Mouse (Mus musculus) limb, embryonic 13.5 days (tissue): Measurements from ENCODE around the gene Mup22. TPM values are rescaled to one million over a fixed set of nuclear protein-coding genes. Genes with fewer than 3 reads are reported as not detected.
"Not testable (repeated sequence)": the region's sequence is repeated elsewhere in the genome, so short reads cannot be mapped to it uniquely, and the experiment has no call there.

Experiments used
- ATAC-seq: fragments of 200-750 bp; cut with Nextera tagmentation; 2 replicates; pipeline ENCODE4 v1.8.0; 2017; ENCODE audit warnings: low read depth, moderate number of reproducible peaks, moderate TSS enrichment; ENCODE audit not compliant: low FRiP score
- H3K27ac ChIP-seq: fragments of 300-500 bp; sonication (generic); 2 replicates; pipeline ENCODE4 v1.5.1; 2015; ENCODE audit warnings: inconsistent platforms, mild to moderate bottlenecking, moderate library complexity
- H3K27me3 ChIP-seq: fragments of 300-500 bp; sonication (generic); 2 replicates; pipeline ENCODE4 v1.6.1; 2015; ENCODE audit warnings: mild to moderate bottlenecking, inconsistent platforms
- H3K36me3 ChIP-seq: fragments of 300-500 bp; sonication (generic); 2 replicates; pipeline ENCODE4 v1.6.1; 2015; ENCODE audit warnings: inconsistent platforms, mild to moderate bottlenecking, moderate library complexity
- H3K4me1 ChIP-seq: fragments of 300-500 bp; sonication (generic); 2 replicates; pipeline ENCODE4 v1.6.1; 2015; ENCODE audit warnings: inconsistent platforms
- H3K4me2 ChIP-seq: fragments of 300-500 bp; sonication (generic); replicated peaks from 2 replicates; pipeline ENCODE4 v1.6.1; 2015; ENCODE audit warnings: inconsistent platforms, mild to moderate bottlenecking, moderate library complexity
- H3K4me3 ChIP-seq: fragments of 300-500 bp; sonication (generic); 2 replicates; pipeline ENCODE4 v1.5.1; 2015; ENCODE audit warnings: moderate library complexity, mild to moderate bottlenecking, inconsistent platforms
- H3K9ac ChIP-seq: fragments of 300-500 bp; sonication (generic); 2 replicates; pipeline ENCODE4 v1.6.1; 2015; ENCODE audit warnings: mild to moderate bottlenecking, inconsistent platforms
- H3K9me3 ChIP-seq: fragments of 300-500 bp; sonication (generic); 2 replicates; pipeline ENCODE4 v1.6.1; 2016; ENCODE audit warnings: inconsistent platforms
- WGBS: fragments of 180-500 bp; shearing (Covaris S2); methylation state at CpG from one replicate; pipeline ENCODE4 v1.1.7; 2015; 5-methylcytosine and 5-hydroxymethylcytosine counted together
- polyA plus RNA-seq: library from polyadenylated mRNA; unstranded; fragments of >200 nt; fragmentation: Nextera tagmentation; extraction: Ambion mirVana; gene quantifications from 2 replicates; pipeline ENCODE4 v1.2.1, GENCODE M21; 2015

Mup22 gene
- polyA plus RNA-seq = 0.75 and 1.2 TPM in 2 replicates

DNA sequence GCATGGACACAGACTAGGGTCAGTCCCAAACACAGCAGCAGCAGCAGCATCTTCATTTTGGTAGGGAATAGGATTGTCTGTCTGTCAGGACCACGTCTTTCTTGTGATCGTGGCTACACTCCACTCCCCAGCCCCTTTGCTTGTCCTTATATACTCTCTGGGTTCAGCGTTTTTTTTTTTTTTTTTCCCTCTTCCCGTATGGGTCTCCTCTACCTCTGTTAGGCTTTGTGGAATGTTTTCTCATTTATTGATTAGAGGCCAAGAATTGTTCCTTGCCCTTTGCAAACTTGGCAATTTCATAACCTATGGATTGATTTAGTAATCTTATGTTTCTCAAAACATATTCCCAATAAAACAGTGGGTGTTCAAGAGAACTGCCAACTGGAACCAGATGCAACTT lies at the start of gene Mup22:
TSS of gene Mup22 (minus strand) at position 101 of the 400 bp plus-strand sequence.
- not testable (repeated sequence) for H3K4me2 ChIP-seq, ATAC-seq, H3K4me3 ChIP-seq, H3K27me3 ChIP-seq, H3K9ac ChIP-seq, H3K4me1 ChIP-seq, H3K27ac ChIP-seq, H3K36me3 ChIP-seq, H3K9me3 ChIP-seq
- WGBS = 80% methylated on average over 4 of the region's 4 CpGs

DNA sequence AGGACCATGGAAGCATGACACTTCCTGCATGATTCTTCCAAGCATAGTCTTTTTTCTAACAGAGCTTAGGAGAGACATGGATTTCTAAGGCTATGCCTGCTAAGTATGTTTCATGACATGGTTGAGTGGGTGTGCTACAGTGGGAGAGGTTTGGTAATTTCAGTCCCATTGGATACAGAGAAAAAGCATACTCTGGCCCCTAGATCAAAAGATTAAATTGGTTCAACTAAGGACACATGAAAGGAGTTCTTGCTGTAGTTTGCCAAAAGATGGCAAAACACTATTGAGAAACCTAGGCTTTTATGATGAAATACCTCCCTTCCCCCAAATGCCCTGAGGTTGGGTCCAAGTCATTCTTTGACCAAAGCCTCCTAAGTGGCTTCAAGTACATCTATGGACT lies 19.6 kb upstream of the Mup22 start:
- not testable (repeated sequence) for H3K36me3 ChIP-seq, H3K27ac ChIP-seq, ATAC-seq, H3K27me3 ChIP-seq, H3K9me3 ChIP-seq, H3K4me3 ChIP-seq, H3K9ac ChIP-seq, H3K4me1 ChIP-seq, H3K4me2 ChIP-seq

Other genes starting within 250 kb of the Mup22 start
- 0.29 and 0.46 TPM in 2 replicates for gene Mup10, start 239.3 kb downstream of the Mup22 start, polyA plus RNA-seq
- gene Mup11, start 159.1 kb downstream of the Mup22 start, polyA plus RNA-seq = not detected in 2 replicates
- gene Mup12, start 80.1 kb downstream of the Mup22 start, polyA plus RNA-seq = not detected in 2 replicates